In the genomic region with DNA sequence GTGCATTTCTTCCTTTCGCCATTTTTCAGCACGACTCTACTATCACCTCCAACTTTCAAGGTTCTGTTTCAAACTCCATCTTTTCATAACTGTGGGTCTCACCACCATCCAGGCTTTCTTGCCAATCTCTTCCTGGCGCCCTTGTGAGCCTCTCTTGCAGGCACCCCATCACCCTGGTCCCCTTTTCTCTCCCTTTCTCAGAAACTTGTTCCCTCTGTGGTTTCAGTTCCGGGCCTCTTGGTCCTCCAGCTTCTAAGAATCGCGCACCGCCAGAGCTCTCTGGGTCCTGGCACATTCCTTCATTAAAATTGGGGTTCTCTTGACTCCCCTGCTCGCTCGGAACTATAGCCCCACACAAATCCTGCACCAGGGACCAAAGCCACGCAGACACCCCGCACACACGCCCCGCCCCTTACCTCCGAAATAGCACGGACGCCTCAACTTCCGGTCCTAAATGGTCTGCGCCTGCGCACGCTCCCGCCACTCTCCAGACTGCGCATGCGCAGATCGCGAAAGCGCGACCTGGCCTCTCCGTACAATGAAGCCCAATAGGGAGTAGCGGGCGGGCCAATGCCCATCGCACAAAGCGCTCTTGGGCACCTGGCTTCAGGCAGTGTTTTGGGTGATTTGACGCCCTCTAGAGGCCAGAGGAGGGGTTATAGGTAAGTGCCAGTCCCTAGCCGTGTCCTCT, we compare ENCODE assay signal across 8 mouse cellular contexts. TPM values are rescaled to one million over a fixed set of nuclear protein-coding genes. Genes with fewer than 3 reads are reported as not detected.
A peak's percentile ranks its signal among the peaks of the same experiment; 100 is the strongest.
DNase-seq lines count a peak whose midpoint lies in the region; ATAC-seq lines count a peak whose summit lies in the region.

Gene Dhx34, minus strand, starts transcription at position 456 of the 691 bp plus-strand sequence.

- peak within 1 kb of the TSS; percentile 69 for H3K4me3 ChIP-seq in hindbrain, embryonic 11.5 days (ENCODE audit: low read depth, low read length)

- peak within 1 kb of the TSS; percentile 24; the same call in 1 of the 2 replicates for H3K27ac ChIP-seq in hindbrain, embryonic 11.5 days (ENCODE audit: low read depth, low read length)

- WGBS in hindbrain, embryonic 11.5 days = 1% methylated on average over 34 of the region's 34 CpGs

- DNase-seq in Muller cell, postnatal 12 days (ENCODE audit: inconsistent ontology term) = peak; percentile 94
- DNase-seq in cerebellum, adult 9-11 months = peak; percentile 97
- DNase-seq in frontal cortex, adult 2 months (ENCODE audit: extremely low spot score in 1 of 2, low spot score in 1 of 2) = peak; percentile 88 to 97
- peak; percentile 99 for DNase-seq in hindbrain, embryonic 11.5 days (ENCODE audit: low spot score)
- peak; percentile 93 to 97 for DNase-seq in layer of hippocampus, postnatal 10 days (ENCODE audit: low spot score in 2 of 2)
- DNase-seq in lung, postnatal 10 days = peak; percentile 96
- peak; percentile 96 for DNase-seq in ovary, postnatal 36 days (ENCODE audit: low spot score)
- DNase-seq in thymus, postnatal 25 days = peak; percentile 97

- H3K4me1 ChIP-seq in hindbrain, embryonic 11.5 days (replicated peaks; ENCODE audit: control insufficient read depth, insufficient read depth, low read length) = 0 out of 2 replicates have a peak, but pooled peaks cover 5% of the 10 kb centered on the region

- H3K27me3 ChIP-seq in hindbrain, embryonic 11.5 days (ENCODE audit: control insufficient read depth, insufficient read depth, low read length) = no peaks in the 10 kb centered on the region

- ATAC-seq in hindbrain, embryonic 11.5 days (ENCODE audit: low FRiP score) = peak; percentile 97

- no peaks in the 10 kb centered on the region for H3K36me3 ChIP-seq in hindbrain, embryonic 11.5 days (ENCODE audit: control insufficient read depth, insufficient read depth, low read length)

- peak within 1 kb of the TSS; percentile 85 for H3K4me2 ChIP-seq in hindbrain, embryonic 11.5 days (replicated peaks; ENCODE audit: low read depth, low read length)

- H3K9ac ChIP-seq in hindbrain, embryonic 11.5 days (ENCODE audit: low read depth, low read length) = peak within 1 kb of the TSS; percentile 88

- no peaks in the 10 kb centered on the region for H3K9me3 ChIP-seq in hindbrain, embryonic 11.5 days (ENCODE audit: control insufficient read depth, low read length)

RNA-seq across cellular contexts. Expression of gene Dhx34, which starts in this region (rescaled TPM):
- 11.9 and 12.5 TPM in 2 replicates for polyA plus RNA-seq in frontal cortex, adult 2 months (2012; rRNA removed)
- 7.9 and 9.1 TPM in 2 replicates for polyA plus RNA-seq in hindbrain, embryonic 11.5 days (2014; fragmentation: Nextera tagmentation; extraction: Ambion mirVana)
- 10 to 100 TPM; 10.8 to 11.3 TPM for total RNA-seq in layer of hippocampus, postnatal 10 days (2021)

Comparison
In these comparisons a context has a peak if more than half of its experiments do, and no peak if none do; other contexts are left out.
1. Peak in every context shown above with its lines: DNase-seq, ATAC-seq, H3K4me3 ChIP-seq and H3K27ac ChIP-seq.